Mouse (Mus musculus): ENCODE results near the gene Lrrc8e. TPM values are rescaled to one million over a fixed set of nuclear protein-coding genes. Genes with fewer than 3 reads are reported as not detected.
A peak's percentile ranks its signal among the peaks of the same experiment; 100 is the strongest.

Lrrc8e gene
- total RNA-seq (2021) (10 to 100 TPM; 19.3 to 24.2 TPM), polyA plus RNA-seq (2012; rRNA removed) (8.4 and 14.3 TPM in 2 replicates)
- long read RNA-seq, transcript Lrrc8e-201 (3 exons, 3,878 nt): major isoform, 26 of 38 reads
- long read RNA-seq, partial matches to known transcripts: 4 of 38 reads
- long read RNA-seq, other reads (novel, unspliced or antisense): 8 of 38 reads

DNA sequence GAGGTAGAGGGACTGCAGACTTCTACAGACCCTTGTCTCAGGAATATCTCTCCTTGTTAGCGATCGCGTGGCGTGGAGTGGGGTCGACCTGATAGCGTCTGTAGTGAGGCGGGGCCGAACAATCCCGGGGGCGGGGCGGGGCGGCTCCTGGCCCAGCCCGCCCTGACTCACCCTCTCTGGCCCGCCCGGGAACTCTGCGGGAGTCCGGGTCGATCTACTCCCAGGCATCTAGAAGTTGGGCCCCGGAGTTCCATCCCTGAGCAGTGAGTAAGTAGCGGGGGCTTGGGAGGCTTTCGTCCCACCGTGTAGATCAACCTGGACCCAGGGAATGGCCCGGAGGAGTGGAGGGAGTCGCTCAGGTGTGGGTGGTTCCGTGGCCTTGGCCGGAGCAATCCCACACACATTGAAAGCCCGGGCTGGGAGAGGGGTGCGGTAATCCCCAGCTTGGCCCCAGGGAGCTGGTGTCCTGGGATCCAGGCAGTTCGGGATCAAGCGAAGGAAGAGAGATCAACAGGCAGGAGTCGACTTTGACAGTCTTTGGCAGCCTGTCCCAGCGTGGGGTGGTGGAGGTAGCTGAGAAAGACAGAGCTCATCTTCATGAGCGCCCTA, at the start of gene Lrrc8e:
Gene Lrrc8e (plus strand): TSS at position 89 of the 609 bp plus-strand sequence.
- peak; percentile 86 for DNase-seq

GRCm38 (mm10) chr8:4183409-4183808, 43.2 kb upstream of the Lrrc8e start:
- DNase-seq: no peak

GRCm38 (mm10) chr8:4186151-4186550, 40.5 kb upstream of the Lrrc8e start:
- DNase-seq: no peak

GRCm38 (mm10) chr8:4188605-4189004, 38.0 kb upstream of the Lrrc8e start:
- no peak for DNase-seq

GRCm38 (mm10) chr8:4189031-4189722, 37.5 kb upstream of the Lrrc8e start:
- DNase-seq: no peak

DNA sequence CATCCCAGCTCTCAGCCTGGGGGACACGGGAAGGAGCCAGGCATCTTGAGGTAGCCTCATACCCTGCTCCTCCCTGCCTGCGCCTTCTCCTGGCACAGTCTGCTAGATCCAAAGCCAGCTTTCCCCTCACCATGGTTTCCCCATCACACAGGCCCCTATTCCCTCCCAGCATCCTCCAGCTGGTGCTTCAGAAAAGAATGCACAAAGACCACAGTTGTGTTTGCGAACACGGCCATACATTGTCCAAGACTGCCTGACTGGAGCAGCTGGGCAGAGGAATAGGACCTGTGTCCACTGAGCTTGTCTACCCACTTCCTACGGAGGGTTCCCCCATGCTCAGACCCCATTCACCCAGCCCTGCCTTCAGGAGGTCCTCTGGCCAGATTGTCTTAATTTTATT, 34.3 kb upstream of the Lrrc8e start:
- no peak for DNase-seq

- DNase-seq: peak; percentile 90
These were observed 33.6 kb upstream of the Lrrc8e start for GRCm38 (mm10) chr8:4192807-4193587.

- DNase-seq: no peak
These were observed 33.1 kb upstream of the Lrrc8e start for GRCm38 (mm10) chr8:4193588-4193894.

GRCm38 (mm10) chr8:4201321-4201720, 25.3 kb upstream of the Lrrc8e start:
- DNase-seq: no peak

DNA sequence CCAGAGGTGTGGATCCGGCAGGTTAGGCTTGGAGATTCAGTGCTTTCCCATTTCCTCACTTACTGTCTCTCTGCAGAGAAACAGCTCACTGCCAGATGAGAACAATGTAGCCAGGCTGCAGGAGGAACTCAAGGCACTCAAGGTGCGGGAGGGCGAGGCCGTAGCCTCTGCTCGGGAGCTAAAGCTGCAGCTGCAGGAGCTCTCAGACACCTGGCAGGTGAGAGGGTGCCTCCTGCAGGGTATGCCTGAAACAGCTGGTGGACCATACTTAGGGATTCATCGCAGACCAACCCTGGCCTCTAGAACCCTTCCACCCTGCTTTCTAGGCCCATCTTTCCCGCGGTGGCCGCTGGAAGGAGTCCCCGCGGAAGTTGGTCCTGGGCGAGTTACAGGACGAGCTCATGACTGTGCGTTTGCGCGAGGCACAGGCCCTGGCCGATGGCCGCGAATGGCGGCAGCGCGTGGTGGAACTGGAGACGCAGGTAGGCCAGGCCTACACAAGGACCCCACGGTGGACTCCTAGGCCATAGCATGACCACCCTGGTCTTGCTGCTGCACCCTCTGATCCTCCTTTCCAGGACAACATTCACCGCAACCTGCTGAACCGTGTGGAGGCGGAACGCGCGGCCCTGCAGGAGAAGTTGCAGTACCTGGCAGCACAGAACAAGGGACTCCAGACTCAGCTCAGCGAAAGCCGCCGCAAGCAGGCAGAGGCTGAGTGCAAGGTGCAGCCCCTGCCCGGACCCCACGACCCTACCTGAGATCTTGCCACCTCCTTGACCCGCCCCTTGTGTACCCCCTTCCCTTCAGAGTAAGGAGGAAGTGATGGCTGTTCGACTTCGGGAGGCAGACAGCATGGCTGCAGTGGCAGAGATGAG, 21.1 kb upstream of the Lrrc8e start:
- DNase-seq: no peak

DNA sequence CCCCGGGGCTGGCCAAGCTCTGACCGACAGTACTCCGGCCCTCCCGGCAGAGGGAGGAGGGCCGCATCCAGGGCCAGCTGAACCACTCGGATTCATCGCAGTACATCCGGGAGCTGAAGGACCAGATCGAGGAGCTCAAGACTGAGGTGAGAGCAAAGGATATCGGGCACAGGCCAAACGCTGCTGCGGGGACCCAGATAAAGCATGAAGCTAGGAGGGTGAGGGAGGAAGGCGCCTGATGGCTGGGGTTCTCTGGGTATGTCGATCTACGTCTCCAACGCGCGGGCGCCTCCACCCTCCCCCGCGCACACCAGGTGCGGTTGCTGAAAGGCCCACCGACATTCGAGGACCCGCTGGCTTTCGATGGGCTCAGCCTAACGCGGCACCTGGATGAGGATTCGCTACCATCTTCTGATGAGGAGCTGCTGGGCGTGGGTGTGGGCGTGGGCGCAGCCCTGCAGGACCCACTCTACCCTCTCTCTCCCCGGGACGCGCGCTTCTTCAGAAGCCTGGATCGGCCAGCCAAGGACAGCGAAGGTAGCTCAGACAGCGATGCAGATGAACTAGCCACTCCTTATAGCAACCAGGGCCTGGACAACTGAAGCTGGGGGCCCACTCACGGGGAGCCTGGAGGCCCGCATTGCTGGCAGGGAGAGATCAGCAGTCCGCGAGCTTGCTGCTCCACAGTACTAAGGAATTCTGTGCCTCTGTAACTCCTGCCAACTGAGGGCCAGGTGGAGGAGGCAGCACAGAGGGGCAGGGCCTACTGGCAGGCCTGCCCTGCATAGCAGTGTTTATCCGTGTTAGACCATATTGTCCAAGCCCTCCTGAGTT, 20.2 kb upstream of the Lrrc8e start:
- DNase-seq: no peak

GRCm38 (mm10) chr8:4207016-4207350, 19.6 kb upstream of the Lrrc8e start:
- DNase-seq: no peak

- no peak for DNase-seq
These were observed 15.5 kb upstream of the Lrrc8e start for GRCm38 (mm10) chr8:4211097-4211496.

DNA sequence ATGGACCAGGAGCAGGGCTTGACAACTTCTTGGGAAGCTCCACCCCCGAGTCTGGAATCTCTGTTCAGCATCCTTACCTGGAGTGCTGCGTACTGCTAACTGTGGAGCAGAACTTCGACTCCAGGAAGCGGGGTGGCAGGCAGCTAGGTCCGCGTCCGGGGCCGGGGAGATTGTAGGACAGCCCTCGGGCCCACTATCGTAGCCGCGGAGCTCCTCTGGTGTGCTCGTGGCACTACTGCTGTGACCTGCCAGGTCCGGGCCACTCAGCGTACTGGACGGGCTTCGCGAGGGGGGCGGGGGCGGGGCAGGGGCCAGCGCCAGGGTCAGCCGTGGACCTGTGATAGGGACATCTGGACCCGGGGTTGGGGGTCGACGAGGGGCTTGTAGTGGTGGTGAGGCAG, 13.8 kb upstream of the Lrrc8e start:
- DNase-seq: no peak

GRCm38 (mm10) chr8:4213210-4214005, 13.2 kb upstream of the Lrrc8e start:
- peak; percentile 91 for DNase-seq

DNA sequence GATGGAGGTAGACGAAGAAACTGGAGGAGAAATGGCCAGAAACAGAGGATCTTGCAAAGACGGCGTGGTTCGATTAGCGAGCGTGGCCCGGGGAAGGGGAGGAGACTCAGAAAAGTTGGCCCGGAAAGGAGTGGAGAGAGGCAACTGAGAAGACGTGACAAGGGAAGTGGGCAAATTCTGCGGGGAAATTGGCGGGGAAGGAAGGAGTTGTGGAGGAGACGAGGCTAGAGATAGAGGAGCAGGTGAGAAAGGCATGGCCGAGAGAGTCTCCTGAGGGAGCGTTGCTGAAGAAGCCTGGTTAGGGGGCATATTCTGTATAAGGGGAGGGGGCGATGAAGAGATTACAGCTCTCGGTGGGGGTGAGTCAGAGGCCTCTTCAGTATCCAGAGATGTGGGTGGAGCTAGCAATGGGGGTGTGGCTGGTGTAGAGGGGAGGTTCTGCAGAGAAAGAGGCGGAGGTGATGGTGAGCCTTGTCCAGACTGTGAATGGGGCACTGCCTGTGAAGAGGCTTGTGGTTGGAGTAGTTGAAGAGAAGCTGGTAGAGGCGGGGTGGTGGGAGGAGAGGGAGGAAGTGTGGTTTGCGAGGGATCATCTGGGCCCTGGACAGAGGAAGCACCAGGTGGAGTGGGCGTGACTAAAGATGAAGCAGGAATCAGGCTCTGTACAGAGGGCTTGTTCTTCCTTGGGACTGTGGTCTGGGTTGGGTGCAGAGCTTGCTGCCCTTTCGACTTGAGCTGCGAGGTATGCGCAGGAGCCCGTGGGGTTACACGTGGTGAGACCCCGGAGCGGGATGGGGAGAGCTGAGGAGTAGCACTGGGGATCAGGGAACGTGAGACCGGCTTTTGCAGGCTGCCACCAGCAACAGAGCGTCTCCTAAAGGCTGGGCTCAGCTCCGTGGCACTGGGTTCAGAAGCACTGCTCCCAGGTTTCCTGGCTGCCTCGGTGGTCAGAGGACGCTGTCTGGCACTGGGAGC, 12.3 kb upstream of the Lrrc8e start:
- peak; percentile 92 for DNase-seq

- no peak for DNase-seq
These were observed 10.3 kb upstream of the Lrrc8e start for GRCm38 (mm10) chr8:4216296-4216695.

DNA sequence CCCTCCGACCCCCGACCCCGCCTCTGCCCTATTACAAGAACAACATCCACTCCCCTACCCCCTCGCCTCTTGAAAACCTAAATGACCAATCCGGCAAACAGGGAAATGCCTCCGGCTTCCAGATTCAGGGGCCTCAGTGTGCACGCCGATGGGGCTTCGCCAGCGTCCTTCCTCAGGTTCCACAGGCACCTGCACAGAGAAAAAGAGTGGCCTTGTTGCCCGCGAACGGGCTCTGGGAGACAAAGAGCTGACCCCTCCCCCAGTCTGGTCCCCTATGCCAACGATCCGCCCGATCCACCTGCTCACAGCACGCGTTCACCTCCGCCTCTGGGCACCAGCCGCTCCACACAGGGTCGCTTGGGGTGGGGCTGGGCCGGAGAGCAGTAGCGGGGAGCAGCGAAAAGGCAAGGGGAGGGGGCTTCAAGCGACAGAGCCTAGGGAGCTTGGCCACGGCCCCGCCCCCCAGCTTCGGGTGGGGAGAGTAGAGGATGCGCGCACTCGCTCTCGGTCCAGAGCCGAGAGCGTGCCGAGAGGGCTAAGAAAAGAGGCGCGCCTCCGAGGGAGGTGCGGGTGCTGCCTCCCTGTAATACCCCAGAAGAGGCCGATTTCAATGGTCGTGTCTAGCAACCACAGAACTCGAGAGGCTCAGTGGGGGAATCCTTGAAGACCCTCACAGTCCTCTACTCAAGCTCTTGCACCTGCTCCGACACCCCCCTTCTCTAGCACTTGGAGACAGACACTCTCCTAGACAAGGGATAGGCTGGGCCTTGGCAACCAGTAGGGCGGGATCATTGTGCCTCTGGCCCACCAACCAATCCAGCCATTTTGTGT, 9.6 kb upstream of the Lrrc8e start, which contains the start of gene Prr36:
Gene Prr36 (minus strand): TSS at position 669 of the 831 bp plus-strand sequence.
- DNase-seq: peak; percentile 56
